Mouse (Mus musculus) small intestine, adult 2 months (tissue): ENCODE measurements at regions not wholly inside any gene's neighbourhood (a gene's known extent, or its start where the extent isn't known, plus 50 kb on each side); places are given as distances from the start of the nearest gene placed in this dataset.

Source experiments
- CTCF ChIP-seq: fragments of 200-500 bp; IDR thresholded peaks from 2 replicates; pipeline ENCODE4 v1.5.1; 2012; ENCODE audit warnings: low read depth, mild to moderate bottlenecking, control low read depth, inconsistent platforms, low read length, moderate library complexity, mixed read lengths; ENCODE audit not compliant: insufficient replicate concordance, insufficient read length; ENCODE audit errors: extremely low read depth
- POLR2A ChIP-seq: fragments of 200-500 bp; IDR thresholded peaks from 2 replicates; pipeline ENCODE4 v1.6.1; 2012; ENCODE audit warnings: low read depth, mild to moderate bottlenecking, control low read depth, inconsistent platforms, low read length, moderate library complexity

DNA sequence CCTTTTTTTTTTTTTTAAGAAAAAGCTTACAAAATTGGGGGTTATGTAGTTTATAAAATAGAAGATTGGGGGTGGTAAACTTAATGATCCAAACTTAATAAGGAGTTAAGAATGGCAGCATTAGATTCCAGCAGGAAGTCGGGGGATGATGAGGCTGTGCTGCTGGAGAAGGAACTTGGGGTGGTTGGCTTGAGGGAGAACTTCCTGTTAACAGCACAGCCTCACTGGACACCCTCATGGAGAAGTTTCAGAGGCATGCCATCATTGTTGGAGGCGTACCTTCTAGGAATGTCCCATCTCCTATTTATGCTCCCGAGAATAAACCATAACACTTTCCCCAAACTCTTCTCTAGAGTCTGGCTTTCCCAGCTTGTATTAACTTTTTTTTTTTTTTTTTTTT is 126.7 kb upstream of the Smim15 start:
- TF ChIP-seq CTCF (no peak), POLR2A (no peak)
